Mouse (Mus musculus) gastrocnemius, adult 18-20 months (tissue): ENCODE measurements at regions not wholly inside any gene's neighbourhood (a gene's known extent, or its start where the extent isn't known, plus 50 kb on each side); places are given as distances from the start of the nearest gene placed in this dataset.

ENCODE experiments used
- microRNA-seq: library from miRNA; unstranded; fragments of <30 nt; microRNA quantifications from one replicate; pipeline ENCODE4 v1.2.0, GENCODE M21; 2021

Small RNA genes lying in the stretch of these regions (microRNA-seq; reads per million reads assigned to microRNA genes)
- gene Mir148a: 175 reads per million, percentile 65 among the genes with 10 or more reads in this experiment
